Mouse (Mus musculus): ENCODE measurements at regions not wholly inside any gene's neighbourhood (a gene's known extent, or its start where the extent isn't known, plus 50 kb on each side); places are given as distances from the start of the nearest gene placed in this dataset.

DNA sequence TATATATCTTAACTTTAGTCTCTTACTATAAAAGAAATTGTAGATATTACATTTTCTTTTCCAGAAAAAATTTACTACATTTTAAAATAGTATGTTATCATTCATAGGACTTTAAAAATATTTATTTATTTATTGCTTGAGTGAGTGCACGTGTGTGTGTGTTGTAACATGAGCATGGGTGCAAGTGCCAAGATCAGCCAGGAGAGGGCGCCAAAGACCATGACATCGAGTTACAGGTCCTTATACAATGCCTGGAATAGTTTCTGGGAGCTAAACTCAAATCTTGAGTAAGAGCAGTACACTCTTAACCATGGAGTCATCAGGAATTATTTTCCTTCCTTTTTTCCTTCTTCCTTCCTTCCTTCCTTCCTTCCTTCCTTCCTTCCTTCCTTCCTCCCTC lies 185.4 kb upstream of the Mageb4 start:
- DNase-seq (ENCODE audit: extremely low read depth, low read depth), result peak; percentile 34
